Mouse (Mus musculus) monocyte, adult 2 months (primary cell): Measurements from ENCODE around the gene Naa60.
"Not testable (repeated sequence)": the region's sequence is repeated elsewhere in the genome, so short reads cannot be mapped to it uniquely, and the experiment has no call there.

Experiments used
- DNase-seq, 2 experiments: peaks; one replicate each; pipeline ENCODE4 v3.0.0; 2022; ENCODE audit warnings: low spot score in 2 of 2, low read depth in 1 of 2

Naa60 gene

DNA sequence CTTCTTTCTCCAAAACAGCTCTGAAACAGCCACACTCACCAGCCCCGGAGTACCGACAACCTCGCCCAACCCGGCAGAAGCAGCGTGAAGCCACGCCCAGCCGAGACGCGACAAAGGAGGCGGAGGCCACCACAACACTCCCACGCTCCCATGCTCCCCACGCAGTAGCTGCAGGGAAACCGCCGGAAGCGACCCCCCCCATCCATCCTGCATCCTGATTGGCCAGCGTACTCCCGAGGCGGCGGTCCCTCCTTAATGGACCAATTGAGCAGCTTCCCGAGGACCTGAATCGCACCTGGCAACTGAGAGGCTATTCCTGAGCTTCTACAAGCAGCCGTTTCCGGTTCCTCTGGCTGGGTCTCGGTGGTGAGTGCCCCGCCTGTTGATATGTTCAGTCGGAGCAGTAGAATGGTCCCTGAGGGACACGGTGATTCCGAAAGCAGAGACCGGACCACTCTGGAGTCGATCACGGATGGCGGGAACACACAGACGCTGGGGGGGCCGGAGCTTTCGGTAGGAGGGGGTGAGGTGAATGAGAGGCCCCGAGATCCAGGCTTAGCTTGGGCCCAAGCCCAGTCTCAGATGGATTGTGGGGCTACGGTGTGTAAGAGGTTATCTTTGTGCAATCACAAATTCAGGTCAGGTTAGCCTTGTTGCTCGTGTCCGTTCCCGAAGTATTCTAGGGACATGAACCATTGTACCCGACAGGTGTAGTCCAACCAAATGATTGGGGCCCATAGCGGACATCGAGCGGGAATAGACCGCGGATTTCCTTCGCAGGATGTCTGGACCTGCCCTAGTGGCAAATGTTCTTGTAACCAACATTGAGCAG lies at the start of gene Naa60:
TSS of gene Naa60 (plus strand) at position 160 of the 832 bp plus-strand sequence.
- DNase-seq = peak in 1 of 2 experiments; percentile 59

DNA sequence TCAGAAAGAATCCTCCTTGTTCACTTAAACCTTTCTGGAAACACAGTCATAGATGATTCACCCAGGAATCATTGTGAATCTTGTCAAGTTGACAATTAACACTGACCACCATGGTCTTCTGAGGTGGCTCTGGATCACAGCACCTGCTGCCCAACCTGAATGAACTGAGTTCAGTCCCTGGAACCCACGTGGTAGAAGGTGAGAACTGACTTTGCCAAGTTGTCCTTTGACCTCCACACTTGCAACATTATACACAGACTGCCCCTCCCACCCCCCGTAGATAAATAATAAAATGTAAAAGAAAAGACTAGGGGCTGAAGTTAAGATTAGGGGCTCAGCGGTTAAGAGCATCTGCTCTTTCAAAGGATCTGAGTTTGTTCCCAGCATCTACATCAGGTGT lies 44.2 kb upstream of the Naa60 start:
- DNase-seq = no peak

DNA sequence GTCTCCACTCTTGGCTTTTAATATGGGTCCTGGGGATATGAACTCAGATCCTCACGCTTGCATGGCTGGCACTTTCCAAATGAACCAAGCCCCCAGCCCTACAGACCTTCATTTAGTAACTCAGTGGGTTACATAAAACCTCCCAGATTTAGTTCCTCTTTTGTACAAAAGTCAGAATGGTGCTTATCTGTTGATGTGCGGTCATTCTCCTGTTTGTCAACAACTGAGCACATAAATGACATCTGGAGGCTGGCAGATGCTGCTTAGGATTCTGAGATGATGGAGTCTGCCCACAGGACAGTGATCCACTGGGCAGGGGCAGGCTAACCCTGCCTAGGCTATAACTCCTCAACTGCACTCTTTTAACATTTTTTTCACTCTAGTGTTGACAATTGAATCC lies 42.4 kb upstream of the Naa60 start:
- DNase-seq = no peak

DNA sequence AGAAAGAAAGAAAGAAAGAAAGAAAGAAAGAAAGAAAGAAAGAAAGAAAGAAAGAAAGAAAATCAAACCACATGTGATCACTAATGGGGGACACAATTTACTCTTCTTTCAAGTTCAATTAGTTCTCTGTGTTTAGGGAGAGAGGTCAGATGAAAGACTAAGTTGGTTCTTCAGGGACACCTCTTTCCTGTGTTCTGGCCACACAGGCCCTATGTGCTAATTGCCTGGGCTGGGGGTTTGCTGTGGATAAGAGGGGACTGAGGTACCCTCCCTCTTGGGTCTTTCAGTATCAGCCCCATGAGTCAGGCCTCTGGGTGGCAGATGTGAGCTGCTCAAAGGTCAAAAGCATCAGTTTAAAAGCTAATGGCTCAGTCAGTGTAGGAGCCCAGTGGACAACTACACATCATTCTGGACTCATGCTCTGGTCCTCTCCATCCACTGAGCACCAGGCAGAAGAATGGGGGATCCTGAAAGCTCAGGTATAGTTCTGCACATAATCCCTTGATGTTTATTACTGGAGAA lies 41.5 kb upstream of the Naa60 start, which contains the start of gene Olfr15:
TSS of gene Olfr15 (plus strand) at position 291 of the 522 bp plus-strand sequence.
- DNase-seq = no peak

DNA sequence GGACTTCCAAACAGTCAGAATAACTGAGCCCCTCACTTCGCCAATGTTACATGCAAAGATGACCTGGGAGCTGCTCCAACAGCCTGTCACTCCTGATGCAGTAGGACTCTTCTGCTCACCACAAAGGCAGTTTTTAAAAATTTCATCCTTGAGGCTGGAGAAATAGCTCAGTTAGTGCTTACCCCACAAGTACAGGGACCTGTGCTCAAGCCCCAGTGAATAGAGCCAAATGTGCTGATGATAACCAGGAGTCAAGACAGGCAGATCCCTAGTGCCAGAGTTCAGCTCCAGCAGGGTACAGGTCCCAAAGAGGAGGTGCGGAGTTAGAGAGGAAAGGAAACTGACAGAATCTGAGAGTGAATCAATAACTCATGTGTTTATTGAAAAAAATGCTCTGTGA lies 36.7 kb upstream of the Naa60 start:
- DNase-seq = no peak

DNA sequence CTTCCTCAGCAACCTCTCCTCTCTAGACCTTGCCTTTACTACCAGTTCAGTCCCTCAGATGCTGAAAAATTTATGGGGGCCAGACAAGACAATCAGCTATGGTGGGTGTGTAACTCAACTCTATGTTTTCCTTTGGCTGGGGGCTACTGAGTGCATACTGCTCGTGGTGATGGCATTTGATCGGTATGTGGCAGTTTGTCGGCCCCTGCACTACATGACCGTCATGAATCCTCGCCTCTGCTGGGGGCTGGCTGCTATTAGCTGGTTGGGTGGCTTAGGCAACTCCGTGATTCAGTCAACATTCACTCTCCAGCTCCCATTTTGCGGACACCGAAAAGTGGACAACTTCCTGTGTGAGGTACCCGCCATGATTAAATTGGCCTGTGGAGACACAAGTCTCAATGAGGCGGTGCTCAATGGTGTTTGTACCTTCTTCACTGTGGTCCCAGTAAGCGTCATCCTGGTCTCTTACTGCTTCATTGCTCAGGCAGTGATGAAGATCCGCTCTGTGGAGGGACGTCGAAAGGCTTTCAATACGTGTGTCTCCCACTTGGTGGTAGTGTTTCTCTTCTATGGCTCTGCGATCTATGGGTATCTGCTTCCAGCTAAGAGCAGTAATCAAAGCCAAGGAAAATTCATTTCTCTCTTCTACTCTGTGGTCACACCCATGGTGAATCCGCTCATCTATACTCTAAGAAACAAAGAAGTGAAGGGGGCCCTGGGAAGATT lies 32.9 kb upstream of the Naa60 start:
- DNase-seq = no peak

DNA sequence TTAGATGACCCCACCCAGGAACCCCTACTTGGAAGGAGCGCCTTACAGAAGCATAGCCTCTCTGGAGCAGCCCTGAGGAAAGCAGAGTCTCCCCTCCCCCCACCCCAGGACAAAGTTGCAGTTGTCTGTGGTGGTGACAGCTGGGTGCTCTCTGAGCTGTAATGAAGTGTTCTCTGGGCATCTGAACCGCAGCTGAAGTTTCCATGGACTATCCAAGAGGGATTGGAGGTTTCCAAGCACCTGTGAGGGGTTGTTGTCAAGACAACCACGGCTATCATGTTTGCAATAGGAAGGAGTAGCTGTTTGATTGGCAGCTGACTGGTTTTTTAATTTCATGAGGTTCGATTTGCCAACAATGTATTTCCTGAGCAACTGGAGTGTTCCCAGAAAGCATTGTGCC lies 29.2 kb upstream of the Naa60 start:
- no peak for DNase-seq

DNA sequence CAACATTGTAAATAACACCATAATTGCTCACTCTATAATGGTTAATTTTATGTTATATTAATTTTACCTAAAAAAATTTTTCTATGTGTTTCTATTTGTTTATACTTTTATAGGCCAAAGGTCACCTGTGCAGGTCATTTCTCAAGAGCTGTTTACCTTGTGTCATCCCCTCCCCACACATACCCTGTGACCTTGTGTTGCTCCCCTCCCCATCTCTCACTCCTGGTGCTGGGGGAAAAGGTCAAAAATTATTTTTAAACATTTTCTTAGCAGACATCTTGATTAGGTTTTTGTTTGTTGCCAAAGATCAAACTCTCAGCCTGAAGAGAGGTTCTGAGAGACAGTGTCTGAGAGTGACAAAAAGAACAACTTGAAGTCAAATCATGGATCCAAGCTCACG lies 28.4 kb upstream of the Naa60 start:
- no peak for DNase-seq

DNA sequence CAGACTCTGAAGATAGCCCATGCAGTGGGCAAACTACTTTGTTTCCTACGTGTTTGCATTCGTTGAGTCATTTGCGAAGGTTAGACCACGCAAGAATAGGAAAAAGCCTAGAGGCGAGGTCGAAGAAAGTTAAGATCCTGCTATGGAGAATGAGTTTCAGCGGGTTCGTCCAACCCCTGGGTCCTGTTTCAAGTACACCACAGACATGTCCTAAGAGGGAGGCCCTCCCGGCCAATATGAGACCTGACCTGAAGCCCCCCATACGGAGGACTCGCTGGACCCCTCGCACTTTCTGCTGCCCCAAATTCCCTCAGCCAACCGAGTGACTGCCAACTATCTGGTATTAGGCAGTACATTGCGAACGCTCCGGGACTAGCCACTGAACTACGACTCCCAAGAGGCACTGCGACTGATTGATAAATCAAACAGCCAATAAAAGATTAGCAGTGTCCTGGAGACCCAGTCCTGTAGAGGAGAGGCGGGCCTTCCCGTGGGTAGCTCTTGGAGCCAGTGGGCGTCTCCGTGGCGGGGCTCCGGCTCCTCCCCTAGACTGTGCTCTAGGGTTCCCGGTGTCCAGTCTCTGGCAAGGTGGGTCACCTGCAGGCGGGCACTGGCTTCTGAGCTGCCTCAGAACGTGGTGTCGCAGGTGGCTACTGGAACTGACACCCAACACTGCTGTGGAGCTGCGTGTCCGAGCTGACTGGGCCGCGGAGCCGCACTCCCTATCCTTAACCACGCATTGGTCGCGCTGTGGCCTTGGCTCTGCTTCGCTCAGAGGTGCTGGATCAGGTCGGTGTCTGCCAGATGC lies 25.3 kb upstream of the Naa60 start, which contains the start of gene Zfp174:
TSS of gene Zfp174 (plus strand) at position 558 of the 808 bp plus-strand sequence.
- DNase-seq = peak; percentile 75 to 82

DNA sequence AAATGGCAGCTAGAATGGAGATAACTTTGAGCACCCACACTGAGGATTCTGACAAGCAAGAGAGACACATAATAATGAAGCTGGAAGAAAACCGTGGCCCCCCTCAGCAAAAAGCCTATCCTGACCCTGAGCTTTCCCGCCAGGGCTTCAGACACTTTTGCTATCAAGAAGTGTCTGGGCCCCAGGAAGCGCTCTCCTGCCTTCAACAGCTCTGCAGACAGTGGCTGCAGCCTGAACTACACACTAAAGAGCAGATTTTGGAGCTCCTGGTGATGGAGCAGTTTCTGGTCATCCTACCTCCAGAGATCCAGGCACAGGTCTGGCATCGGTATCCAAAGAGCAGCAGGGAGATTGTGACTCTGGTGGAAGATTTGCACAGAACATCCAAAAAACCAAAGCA lies 24.3 kb upstream of the Naa60 start:
- no peak for DNase-seq

DNA sequence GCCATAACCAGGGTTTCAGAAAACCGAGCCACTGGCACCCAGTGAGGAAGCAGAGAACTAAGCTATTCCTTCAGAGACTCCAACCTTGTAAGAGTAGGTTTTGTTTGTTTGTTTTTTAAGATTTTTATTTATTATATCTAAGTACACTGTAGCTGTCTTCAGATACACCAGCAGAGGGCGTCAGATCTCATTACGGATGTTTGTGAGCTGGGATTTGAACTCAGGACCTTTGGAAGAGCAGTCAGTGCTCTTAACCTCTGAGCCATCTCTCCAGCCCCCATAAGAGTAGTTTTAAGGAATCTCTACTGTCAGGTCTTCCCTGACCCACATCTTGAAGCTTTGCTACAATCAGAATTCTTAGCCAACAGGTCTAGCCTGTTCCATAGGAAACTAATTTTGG lies 23.8 kb upstream of the Naa60 start:
- no peak for DNase-seq

DNA sequence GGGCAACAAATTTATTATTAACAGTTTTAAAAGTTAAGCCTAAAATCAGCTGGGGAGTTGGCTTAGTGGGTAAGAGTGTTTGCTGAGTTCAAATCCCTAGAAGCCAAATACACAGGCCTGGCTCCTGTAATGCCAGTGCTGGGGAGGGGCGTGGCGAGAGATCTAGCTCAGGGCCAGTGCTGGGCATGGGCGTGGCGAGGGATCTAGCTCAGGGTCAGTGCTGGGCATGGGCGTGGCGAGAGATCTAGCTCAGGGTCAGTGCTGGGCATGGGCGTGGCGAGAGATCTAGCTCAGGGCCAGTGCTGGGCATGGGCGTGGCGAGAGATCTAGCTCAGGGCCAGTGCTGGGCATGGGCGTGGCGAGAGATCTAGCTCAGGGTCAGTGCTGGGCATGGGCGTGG lies 20.9 kb upstream of the Naa60 start:
- not testable (repeated sequence) for DNase-seq

DNA sequence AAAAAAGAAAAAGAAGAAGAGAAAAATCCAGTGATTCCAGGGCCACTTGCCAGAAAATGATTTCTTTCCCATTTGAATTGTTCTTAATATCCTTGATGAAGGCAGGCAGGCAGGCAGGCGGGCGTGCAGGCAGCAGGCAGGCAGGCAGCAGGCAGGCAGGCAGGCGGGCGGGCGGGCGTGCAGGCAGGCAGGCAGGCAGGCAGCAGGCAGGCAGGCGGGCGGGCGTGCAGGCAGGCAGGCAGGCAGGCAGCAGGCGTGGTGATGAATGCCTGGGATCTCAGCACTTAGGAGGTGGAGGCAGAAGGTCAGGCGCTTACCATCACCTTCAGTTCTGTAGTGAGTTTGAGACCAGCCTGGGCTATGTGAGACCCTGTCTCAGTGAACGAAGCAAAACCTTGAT lies 19.6 kb upstream of the Naa60 start:
- no peak for DNase-seq

DNA sequence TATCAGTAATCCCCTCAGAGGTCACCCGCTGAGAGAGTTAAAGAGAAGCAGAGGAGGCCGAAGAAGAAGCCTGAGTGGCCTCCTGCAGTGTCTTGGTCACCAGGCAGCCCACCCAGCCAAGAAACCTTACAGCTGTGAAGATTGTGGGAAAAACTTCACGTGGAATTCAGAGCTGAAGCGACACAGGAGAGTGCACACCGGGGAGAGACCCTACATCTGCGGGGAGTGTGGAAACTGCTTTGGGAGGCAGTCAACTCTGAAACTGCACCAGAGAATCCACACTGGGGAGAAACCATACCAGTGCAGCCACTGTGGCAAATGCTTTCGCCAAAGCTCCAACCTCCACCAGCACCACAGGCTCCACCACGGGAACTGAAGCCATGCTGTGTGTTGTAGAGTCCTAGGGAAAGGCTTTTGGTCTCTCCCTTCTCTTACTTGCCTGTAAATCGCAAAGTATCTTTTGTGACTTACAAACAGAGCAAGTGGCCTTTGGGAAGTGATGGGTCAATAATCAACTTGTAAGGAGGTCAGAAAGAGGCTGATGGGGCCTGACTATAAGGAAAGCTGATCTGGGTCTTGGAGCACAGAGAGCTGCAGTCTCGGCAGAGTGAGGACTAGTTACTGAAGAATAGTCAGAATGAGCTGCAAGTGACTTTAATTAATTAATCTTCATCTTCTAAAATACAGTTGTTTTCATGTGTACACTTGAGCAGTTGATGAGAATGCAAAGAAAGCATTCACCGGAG lies 17.6 kb upstream of the Naa60 start:
- no peak for DNase-seq

DNA sequence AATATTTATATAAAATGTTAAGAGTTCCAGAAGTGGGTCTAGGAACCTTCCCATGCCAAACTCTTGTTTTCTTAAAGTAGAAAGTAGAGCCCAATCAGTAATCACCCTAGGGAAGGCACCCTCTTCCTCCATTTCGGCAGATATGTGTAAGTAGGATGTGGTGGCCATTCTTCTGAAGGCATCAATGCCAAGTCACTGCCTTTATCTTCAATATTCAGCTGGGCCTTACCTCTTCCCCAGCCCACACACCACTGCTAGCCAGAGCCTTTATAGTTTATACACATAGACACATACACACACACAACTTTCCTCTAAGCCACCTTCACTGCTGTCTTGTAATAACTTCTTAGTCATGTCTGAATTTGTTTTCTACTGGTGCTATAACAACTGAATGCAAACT lies 16.4 kb upstream of the Naa60 start:
- no peak for DNase-seq

DNA sequence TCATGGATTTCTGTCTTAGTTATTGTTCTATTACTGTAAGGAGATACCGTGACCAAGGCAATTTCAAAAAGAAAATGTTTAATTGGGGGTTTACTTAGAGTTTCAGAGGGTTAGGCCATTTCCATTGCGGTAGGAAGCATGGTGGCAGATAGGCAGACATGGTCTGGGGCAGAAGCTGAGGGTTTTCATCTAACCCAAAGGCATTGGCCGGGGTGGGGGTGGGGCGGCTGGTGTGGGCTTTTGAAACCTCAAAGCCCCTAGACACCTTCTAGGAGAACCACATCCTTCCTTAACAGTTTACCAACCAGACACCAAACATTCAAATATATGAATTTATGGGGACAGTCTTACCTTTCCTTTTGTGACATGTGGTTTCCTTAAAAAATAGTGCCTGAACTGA lies 12.9 kb upstream of the Naa60 start:
- DNase-seq = no peak

DNA sequence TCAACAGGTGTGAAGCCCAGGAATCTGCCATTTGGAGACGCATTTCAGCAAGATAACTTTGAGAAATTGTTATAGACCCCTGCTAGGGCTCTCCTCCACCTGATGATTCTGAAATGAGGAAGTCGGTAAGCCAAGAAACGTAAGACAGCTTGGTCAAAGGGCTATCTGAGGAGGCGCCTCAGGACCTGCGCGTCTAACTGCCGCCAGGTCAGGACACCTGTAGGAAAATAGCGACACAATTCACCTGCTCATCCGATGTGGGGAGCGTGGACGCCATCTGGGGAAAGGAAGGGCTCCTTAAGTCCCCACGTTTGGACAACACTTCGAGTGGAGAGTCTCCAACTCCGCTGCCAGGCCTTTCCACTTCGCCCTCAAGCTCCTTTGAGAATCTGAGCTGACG lies 360 bp upstream of the Naa60 start:
- DNase-seq = no peak

DNA sequence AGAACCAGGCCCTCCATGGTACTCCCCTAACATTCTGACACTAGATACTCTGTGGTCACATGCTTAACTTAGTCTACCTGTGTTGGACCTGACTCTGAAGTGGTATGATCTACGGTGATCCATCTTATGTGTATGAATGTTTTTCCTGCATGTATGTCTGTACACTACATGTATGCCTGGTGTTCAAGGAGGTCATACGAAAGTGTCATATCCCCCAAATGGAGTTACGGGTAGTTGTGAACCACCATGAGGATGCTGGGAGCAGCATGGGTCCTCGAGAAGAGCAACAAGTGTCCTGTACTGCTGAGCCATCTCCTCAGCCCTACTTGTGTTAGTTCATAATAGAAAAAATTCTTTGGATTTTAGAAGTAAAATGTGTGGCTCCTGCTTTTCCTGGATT lies 4.2 kb downstream of the Naa60 start:
- no peak for DNase-seq

DNA sequence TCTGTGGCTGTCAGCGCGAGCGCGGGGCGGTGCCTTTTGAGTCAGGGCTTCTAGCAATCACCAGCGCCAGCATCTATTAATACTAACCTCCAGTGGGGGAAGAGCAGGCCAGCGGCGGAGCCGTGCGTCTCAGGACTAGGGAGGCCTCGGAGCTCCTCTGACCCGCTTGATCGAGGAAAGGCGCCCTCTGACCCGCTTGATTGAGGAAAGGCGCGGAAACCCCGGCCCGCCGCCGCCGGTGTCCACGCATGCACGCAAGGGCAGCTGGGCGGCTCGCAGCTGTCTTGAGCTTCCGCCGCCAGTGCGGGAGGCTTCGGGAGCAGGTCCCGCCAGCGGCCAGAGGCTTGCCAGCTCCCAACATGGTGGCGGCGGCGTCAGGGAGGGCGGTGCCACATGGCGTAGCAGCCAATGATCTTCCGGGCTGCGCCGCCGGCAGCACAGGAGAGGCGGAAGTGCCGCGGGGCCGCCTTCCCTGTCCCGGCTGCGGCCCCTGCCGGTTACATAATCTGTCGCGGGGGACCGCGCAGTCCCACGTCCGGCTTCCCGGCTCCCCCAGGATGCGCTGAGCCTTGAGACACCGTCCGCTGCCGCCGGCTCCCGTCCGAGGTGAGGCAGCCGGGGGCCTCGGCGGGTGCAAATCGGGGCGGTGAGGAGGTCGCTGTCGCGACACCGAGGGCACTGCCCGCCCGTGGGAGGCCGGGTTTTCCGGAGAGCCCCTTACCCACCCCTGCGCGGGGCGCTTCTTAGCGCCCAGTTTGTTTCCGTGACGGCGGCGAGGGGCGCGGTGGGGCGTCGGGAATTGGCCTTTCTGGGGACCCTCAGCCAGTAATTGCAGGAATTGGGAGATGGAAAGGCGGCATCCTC lies 12.3 kb downstream of the Naa60 start, which contains the start of the genes Zfp597 and Gm20695:
TSS of gene Zfp597 (minus strand) at position 361 of the 864 bp plus-strand sequence.
TSS of gene Gm20695 (plus strand) at position 448 of the 864 bp plus-strand sequence.
- peak; percentile 73 to 85 for DNase-seq
